Mouse (Mus musculus) left cerebral cortex, adult 18-20 months (tissue): Measurements from ENCODE around the gene Alg2. TPM values are rescaled to one million over a fixed set of nuclear protein-coding genes. Genes with fewer than 3 reads are reported as not detected.

ENCODE experiments used
- DNase-seq, 2 experiments: peaks; one replicate each; pipeline ENCODE4 v3.0.0; 2021 to 2022; ENCODE audit warnings: low spot score in 2 of 2, mixed read lengths in 1 of 2
- long read RNA-seq, 2 experiments: library from polyadenylated mRNA; stranded (forward); transcript quantifications; one replicate each; pipeline ENCODE4 v2.0.0; 2021
- total RNA-seq, 2 experiments: library from RNA; stranded (reverse); gene quantifications; 2 replicates each; pipeline ENCODE4 v1.2.3; 2021

Gene Alg2
- total RNA-seq = 100 to 1,000 TPM; 115 to 117 TPM
- long read RNA-seq, experiment 1, transcript Alg2-201 (2 exons, 3,021 nt) = major isoform, 147 of 152 reads
- long read RNA-seq, experiment 1, partial matches to known transcripts = 0 of 152 reads
- long read RNA-seq, experiment 1, other reads (novel, unspliced or antisense) = 4 of 152 reads
- long read RNA-seq, experiment 2, transcript Alg2-201 (2 exons, 3,021 nt) = major isoform, 109 of 114 reads
- long read RNA-seq, experiment 2, partial matches to known transcripts = 0 of 114 reads
- long read RNA-seq, experiment 2, other reads (novel, unspliced or antisense) = 3 of 114 reads

DNA sequence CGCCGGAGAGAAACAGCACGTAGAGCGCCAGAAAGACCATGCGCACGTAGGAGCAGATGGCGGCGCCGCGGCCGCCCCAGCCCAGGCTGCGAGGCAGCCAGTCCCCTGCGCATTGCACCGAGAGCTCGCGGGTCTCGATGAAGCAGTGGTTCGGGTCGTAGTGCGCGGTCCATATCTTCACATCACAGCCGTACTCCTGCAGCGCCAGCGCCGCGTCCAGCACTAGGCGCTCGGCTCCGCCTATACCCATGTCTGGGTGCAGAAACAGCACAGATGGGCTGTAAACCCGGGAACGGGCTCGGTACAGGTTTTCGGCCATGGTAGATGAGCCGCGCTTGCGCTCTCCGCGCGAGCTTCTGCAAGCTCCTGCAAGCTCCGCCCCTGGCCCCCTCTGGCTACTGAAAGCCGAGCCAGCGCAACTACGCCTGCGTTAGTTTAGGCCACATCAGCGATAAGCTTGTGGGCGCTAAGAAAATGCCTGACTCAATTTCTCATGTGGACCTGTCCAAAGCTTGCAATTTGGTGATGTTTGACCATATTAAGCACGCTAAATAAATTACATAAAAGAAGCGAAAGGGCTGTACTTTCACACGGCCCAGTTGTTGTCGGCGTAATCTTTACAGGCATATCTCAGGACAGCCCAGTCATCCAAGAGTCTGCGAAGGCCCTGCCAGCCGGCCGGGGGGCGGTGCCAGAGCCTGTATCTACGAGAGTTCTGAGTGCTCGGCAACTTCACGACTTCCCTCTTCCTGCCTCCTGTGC is at the start of gene Alg2, which contains the start of gene Sec61b:
Gene Alg2 (minus strand): TSS at position 366 of the 762 bp plus-strand sequence.
Gene Sec61b (plus strand): TSS at position 691 of the 762 bp plus-strand sequence.
- peak; percentile 96 for DNase-seq

DNA sequence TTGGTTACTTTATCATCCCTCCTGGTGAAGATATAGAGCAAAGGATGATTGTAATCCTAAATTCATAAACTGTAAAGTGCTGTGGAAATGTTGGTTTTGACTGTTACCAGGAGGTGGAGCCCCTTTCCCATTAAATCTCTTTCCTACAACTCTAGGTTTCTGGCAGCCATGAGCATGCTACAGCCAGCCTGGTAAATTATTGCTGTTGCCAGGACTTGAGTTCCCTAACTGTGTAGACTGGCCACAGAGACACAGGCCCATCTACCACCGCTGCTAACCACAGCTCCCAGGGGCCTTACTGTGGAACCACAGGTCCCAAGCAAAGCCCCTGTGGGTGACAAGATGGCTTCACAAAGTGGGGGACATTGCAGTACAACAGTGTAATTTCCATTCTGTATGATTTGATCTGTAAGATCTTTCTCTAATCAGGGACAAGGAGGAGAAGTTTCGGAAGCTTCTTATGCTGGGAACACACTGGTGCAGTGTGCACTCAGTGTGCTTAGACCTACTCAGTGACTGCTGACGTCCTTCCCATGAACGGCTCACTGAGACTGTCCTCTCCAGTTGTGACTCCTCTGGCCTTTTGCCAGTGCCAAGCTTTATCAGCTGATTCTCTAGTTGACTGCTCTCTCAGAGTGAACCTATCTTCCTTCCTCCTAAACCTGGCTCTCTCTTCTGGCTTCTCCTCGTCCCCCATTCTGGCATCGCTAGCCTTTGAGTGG is 47.9 kb upstream of the Alg2 start:
- DNase-seq = peak; percentile 19 to 24

DNA sequence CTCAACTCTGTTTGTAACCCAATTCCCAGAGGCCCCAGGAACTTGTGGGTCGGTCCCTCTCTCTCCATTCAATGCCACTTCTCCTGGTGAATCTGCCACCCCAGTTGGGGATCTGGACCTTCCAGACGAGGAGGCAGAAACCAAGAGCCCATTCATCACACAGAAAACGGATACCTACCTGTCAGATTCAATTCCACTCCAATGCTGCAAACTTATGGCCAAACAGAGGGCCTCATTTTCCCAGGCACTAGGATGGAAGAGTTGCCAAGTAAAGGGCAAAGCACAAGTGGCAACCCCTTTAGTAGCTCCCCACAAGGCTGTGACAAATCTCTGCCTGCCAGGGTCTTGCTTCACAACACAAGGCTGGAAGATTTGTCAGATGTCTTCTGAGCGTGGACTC is 45.9 kb upstream of the Alg2 start:
- DNase-seq = no peak

DNA sequence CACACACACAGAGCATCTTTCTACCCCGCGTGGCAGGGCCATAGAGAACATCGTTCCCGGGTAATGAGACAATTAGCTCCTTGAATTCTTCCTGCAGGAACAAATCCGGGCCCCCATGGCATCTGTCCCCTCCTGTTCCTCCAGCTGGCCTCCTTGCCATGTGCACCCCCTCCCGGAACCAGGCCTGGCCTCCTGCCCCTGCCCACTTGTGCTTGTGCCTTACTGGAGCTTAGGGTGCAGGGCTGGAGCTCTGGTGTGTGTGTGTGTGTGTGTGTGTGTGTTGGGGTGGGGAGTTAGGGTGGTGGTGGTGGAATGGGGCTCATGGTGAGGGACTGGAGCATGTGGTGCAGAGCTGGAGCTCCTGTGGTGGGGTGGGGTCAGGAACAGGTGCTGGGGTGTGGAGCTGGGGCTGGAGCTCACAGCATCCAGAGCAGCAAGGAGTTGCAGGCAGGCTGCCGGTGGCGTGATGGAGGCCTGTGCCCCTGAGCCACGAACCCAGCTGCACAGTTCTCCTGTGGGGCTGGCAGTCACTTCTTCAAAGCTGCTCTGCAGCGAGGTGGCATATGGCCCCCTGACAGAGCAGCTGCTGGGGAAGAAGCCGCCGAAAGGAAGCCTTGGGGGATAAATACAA is 44.5 kb upstream of the Alg2 start:
- peak in 1 of 2 experiments; percentile 4 for DNase-seq

GRCm38 (mm10) chr4:47504841-47505517 is 30.8 kb upstream of the Alg2 start:
- peak; percentile 10 to 16 for DNase-seq

GRCm38 (mm10) chr4:47503045-47503444 is 28.9 kb upstream of the Alg2 start:
- no peak for DNase-seq

DNA sequence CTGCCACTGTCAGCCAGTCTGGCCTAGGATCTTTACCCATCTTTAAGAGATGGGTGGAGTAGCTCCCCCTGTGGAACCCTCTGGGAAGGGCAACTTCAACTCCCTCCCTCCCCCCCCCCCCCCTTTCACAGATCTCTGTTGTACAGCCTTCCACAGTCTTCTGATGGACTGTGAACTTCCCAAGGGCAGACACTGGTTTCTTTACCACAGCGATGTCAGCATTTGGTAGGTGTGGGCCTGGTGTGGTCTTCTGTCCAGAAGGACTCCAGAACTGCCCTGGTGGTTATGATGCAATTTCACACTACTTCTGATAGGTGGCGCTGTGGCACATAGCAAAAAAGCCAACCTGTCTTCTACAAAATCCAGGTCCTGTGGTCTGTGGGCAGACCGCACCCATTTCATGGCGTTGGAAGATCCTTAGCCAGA is 28.4 kb upstream of the Alg2 start:
- peak; percentile 50 to 56 for DNase-seq

- no peak for DNase-seq
Observed at GRCm38 (mm10) chr4:47499121-47499545, 25.0 kb upstream of the Alg2 start.

DNA sequence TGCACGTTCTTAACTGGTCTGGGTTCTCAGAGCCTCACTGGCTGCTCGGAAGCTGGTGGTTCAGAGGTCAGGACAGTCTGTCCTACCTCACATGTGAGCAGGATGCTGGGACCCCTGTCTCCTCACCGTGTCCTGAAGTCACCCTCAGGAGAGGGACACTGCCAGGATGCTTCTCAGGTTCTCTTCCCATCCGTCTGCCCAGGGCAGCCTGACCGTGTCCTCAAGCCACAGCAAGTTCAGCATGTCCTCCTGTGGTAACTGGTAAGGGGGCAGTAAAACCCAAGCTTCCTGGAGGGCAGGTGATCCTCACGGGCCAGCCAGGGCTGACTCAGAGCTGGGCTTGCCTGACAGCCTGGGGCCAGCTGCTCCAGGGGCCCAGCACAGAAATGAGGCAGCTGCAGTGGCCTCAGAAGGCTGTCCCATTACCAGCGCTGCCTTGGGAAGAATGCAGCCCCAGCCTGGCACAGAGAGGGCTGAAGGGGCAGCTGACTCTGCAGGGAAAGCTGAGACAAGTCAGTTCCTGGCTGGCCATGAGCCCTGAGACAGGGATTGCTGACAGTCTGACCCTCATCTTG is 23.8 kb upstream of the Alg2 start:
- no peak for DNase-seq

DNA sequence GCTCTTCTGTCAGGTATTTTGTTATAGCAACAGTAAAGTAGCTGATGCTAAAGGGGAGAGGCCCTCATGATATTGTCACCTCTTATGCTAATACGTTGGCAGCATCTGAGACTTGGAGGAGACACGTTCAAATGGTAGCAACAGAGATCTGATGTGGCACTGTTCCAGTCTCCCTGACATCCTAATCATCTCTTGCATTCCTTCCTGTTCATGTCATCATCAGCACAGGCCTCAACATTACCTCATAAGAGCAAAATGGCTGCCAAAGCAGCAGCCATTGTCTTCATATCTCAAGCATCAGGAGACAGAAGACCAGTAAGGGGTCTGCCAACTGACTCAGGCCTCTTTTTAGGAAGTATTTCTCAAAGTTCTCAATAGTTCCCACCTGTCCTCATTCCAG is 20.6 kb upstream of the Alg2 start:
- DNase-seq = no peak

GRCm38 (mm10) chr4:47494137-47494536 is 20.0 kb upstream of the Alg2 start:
- no peak for DNase-seq

DNA sequence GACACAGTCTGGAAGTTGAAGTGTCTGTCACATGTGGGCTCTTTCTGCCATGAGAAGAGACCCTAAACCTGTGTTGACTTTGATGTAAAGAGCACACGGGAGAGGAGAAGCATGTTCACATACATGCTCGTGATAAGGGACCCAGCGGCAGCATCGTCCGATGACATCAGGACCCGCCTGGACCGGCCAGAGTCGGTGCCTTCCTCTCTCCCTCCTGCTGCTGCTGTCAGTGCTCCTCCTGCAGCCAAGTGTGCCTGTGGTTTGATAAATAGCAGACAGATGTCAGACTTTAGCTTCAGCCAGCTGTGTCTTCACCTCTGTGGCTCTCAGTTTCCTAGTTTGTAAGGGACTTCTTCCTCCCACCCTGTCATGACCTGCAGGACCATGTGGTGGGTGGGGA is 19.3 kb upstream of the Alg2 start:
- no peak for DNase-seq

- DNase-seq = no peak
Observed at GRCm38 (mm10) chr4:47492311-47493086, 18.4 kb upstream of the Alg2 start.

DNA sequence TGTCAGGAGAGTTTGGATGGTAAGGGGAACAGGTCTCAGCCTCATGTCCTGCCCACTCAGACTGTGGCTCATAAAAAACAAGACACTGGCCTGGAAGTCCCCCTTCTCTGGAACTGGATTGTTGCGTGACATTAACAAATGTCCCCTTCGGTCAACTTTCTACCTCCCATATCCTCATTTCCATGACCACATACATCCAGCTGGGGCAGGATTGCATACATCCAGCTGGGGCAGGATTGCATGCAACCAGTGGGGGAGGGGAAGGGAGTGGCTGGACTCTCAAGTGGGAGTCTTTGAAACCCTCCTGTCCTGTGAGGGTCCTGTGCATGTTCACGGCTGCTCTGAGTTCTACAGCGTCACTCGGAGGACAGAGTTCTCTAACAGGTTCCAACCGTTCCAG is 17.1 kb upstream of the Alg2 start:
- DNase-seq = no peak

DNA sequence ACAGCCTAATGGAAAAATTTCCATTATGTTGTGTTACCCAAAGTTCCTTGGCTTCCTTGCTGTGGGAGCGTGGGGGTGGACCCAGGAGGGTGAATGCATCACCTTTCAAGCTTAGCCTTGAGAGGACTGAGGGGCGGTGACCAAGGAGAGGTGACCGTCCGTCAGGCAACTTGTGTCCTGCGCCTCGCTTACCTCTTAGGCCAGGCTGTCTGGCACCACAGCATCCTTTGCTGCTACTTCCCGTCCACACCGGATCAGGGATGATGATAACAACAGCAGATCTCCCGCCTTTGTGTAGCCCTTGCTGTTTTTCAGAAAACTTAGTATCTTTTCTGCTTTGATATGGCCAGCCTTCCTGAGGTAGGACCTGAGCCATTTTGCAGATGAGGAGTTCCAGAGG is 6.4 kb upstream of the Alg2 start:
- DNase-seq = no peak

GRCm38 (mm10) chr4:47480095-47480494 is 6.0 kb upstream of the Alg2 start:
- DNase-seq = no peak

- DNase-seq = no peak
Observed at GRCm38 (mm10) chr4:47477539-47477938, 3.4 kb upstream of the Alg2 start.

DNA sequence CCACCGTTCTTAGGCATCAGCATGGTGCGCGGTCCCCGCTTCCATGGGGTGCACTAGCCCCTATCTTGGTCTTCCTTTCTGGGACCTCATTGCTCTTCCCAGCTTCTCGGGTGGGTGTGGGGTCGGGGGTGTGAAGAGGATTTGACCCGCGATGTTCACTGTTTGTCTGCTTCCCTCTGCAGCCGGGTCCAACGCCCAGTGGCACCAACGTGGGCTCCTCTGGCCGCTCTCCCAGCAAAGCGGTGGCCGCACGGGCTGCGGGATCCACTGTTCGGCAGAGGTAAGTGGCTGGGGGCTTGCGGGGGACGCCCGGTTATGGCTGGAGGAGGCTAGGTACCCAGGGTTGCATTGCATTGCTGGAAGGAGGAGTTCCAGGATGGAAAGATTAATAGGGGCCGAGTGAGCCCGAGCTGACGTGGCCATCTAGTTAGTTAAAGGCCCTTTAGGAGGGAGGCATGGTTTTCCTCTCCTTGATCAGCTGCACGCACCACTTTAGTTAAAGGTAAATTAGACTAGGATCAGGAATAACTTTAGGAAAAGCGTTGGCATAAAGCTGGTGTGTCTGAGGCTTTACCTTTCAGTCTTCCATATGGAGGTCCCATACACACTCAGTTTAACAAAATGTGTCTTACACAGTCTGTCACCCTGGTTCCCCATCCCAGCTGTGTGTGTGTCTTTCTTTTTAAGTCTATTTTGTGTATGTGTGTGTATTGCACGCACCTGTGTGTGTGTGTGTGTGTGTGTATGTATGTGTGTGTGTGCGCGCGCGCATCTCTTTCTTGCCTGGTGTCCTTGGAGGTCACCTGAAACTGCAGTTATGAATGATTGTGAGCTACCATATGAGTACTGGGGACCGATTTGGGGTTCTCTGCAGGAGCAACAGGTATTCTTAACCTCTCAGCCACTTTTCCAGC is 854 bp upstream of the Alg2 start:
- DNase-seq = no peak

DNA sequence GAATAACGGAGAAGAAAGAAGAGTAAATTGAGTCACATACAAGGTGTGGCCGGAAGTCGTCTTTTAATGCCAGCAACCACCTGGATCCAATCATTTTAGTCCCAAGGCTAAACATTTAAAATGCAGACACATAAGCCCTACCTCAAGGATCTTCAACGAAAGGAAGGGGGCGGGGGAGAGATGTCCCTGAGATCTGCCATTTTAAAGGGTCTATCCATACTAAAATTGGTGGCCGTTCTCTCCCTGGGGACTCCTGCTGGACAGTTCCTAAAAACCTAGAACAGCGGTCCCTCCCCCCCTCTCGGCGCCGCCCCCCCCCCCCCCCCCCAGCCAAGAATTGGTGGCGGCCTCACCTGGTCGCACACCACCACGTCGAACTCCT is 556 bp downstream of the Alg2 start:
- DNase-seq = no peak
